Mouse (Mus musculus): ENCODE results near the gene Dtx3. TPM values are rescaled to one million over a fixed set of nuclear protein-coding genes. Genes with fewer than 3 reads are reported as not detected.
"Not testable (repeated sequence)": the region's sequence is repeated elsewhere in the genome, so short reads cannot be mapped to it uniquely, and the experiment has no call there.

The Dtx3 gene
- polyA plus RNA-seq, 1 experiment from 2014 or later: 231 TPM

DNA sequence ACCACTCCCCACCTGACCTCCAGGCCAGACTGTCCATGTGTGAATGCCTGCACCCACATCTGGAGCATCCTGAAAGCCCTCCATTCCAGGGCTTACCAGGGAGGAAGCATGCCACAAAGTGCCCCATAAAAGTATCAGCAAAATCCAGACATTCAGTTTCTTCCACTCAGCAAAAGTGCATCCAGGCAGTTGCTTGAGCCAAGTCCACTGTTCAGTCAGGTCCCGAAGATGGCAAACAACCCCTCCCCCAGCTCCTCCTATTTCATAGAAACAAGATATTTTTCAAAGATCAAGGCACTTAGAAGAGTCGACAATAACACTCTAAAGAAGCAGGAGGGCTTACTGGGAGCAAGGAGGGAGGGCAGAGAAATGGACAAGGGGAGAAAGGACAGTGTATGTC, 3.0 kb upstream of the Dtx3 start:
- Histone ChIP-seq H3K9me3 (ENCODE audit: control insufficient read depth, low read length) (no peaks in the 10 kb centered on the region), H3K36me3 (ENCODE audit: control insufficient read depth, insufficient read depth, low read length) (peaks cover 23% of the 10 kb centered on the region), H3K4me3 (ENCODE audit: low read depth, low read length) (no peak overlapping the region), H3K27ac (ENCODE audit: low read depth, low read length) (no peak overlapping the region), H3K4me1 (ENCODE audit: control insufficient read depth, insufficient read depth, low read length) (peaks cover 16% of the 10 kb centered on the region), H3K4me2 (ENCODE audit: low read depth, low read length) (no peak overlapping the region), H3K27me3 (ENCODE audit: control insufficient read depth, insufficient read depth, low read length) (no peaks in the 10 kb centered on the region), H3K9ac (replicated peaks; ENCODE audit: low read depth, low read length) (no peak overlapping the region)
- WGBS: 70% methylated on average over 2 of the region's 2 CpGs
- no peak for ATAC-seq (ENCODE audit: low read depth)

DNA sequence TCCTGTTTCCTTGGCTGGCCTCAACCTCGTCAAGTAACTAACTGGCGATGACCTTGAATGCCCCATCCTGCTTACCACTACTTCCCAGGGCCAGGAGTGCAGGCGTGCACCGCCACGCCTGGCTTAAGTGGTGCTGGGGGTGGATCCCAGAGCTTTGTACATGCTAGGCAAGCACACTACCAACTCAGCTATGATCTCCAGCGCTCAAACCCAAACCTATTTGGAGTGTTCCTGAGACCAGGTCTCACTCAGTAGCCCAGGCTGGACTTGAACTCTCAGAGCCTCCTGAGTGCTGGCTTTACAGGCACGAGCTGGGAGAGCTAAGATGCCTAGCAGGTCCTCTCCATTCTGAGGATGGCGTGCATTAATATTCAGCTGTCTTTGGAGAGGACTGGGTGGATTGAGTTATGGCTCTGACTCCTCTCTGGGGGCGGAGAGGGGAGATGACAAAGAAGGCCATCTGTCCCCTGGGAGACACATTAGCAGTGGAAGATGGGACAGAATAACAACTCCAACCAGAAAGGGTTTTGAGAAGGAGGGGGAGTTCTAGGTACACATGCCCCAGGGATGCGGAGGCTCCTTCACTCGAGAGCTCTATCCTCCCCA, 2.1 kb upstream of the Dtx3 start:
- Histone ChIP-seq H3K4me1 (ENCODE audit: control insufficient read depth, insufficient read depth, low read length) (peaks cover 16% of the 10 kb centered on the region), H3K9ac (replicated peaks; ENCODE audit: low read depth, low read length) (no peak overlapping the region), H3K9me3 (ENCODE audit: control insufficient read depth, low read length) (no peaks in the 10 kb centered on the region), H3K4me3 (ENCODE audit: low read depth, low read length) (no peak overlapping the region), H3K36me3 (ENCODE audit: control insufficient read depth, insufficient read depth, low read length) (peaks cover 25% of the 10 kb centered on the region), H3K27me3 (ENCODE audit: control insufficient read depth, insufficient read depth, low read length) (no peaks in the 10 kb centered on the region), H3K4me2 (ENCODE audit: low read depth, low read length) (no peak overlapping the region), H3K27ac (ENCODE audit: low read depth, low read length) (no peak overlapping the region)
- WGBS: 72% methylated on average over 11 of the region's 11 CpGs
- ATAC-seq (ENCODE audit: low read depth): no peak

DNA sequence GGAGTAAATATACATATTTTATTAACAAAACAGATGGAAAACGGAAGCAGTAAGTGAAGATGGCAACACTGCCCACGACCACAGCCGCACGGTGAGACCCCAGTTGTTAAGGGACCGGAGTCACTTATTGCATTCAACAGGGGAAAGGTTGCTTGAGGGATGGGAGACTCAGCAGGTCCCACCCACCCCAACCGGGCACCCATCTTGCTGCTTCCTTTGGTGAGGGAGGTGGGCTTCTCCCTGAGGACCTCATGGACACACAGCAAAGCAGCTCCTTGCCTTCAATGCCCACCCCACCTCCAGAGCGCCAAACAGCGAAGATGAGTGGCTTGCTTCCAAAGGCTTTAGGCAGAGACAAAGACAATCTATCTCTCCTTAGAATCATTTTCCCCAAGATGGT, 1.6 kb upstream of the Dtx3 start:
- H3K4me3 ChIP-seq (ENCODE audit: low read depth, low read length): no peak overlapping the region
- no peaks in the 10 kb centered on the region for H3K27me3 ChIP-seq (ENCODE audit: control insufficient read depth, insufficient read depth, low read length)
- H3K9me3 ChIP-seq (ENCODE audit: control insufficient read depth, low read length): no peaks in the 10 kb centered on the region
- WGBS: 91% methylated on average over 8 of the region's 8 CpGs
- H3K27ac ChIP-seq (ENCODE audit: low read depth, low read length): no peak overlapping the region
- H3K9ac ChIP-seq (replicated peaks; ENCODE audit: low read depth, low read length): no peak overlapping the region
- H3K4me1 ChIP-seq (ENCODE audit: control insufficient read depth, insufficient read depth, low read length): peaks cover 16% of the 10 kb centered on the region
- ATAC-seq (ENCODE audit: low read depth): no peak
- H3K4me2 ChIP-seq (ENCODE audit: low read depth, low read length): no peak overlapping the region
- H3K36me3 ChIP-seq (ENCODE audit: control insufficient read depth, insufficient read depth, low read length): peaks cover 29% of the 10 kb centered on the region

DNA sequence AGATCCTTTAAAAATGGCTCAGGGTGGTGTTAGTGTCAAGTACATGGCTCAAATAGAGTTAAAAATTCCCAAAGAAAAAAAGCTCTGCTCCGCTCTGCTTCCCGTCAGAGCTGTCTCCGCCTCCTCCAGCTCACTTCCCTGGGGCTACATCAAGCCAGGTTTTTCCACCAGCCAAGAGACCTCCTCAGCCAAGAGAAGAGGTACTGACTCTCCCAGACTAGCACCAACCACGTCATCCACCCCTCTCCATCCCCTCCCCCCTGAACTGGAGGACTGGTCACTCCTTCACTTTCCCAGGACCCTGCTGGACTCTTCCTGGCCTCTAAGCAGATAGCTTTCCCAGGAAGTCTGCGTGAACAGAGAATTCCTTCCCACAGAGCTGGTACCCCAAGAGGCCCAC, 864 bp upstream of the Dtx3 start:
- 4% methylated on average over 5 of the region's 5 CpGs for WGBS
- Histone ChIP-seq H3K9me3 (ENCODE audit: control insufficient read depth, low read length) (no peaks in the 10 kb centered on the region), H3K36me3 (ENCODE audit: control insufficient read depth, insufficient read depth, low read length) (peaks cover 29% of the 10 kb centered on the region), H3K4me3 (ENCODE audit: low read depth, low read length) (peak overlapping the region; percentile 97), H3K9ac (replicated peaks; ENCODE audit: low read depth, low read length) (peak overlapping the region; percentile 95; the same call in 1 of the 2 replicates), H3K4me2 (ENCODE audit: low read depth, low read length) (peak overlapping the region; percentile 84), H3K27ac (ENCODE audit: low read depth, low read length) (peak overlapping the region; percentile 86), H3K27me3 (ENCODE audit: control insufficient read depth, insufficient read depth, low read length) (no peaks in the 10 kb centered on the region), H3K4me1 (ENCODE audit: control insufficient read depth, insufficient read depth, low read length) (peaks cover 16% of the 10 kb centered on the region)
- ATAC-seq (ENCODE audit: low read depth): peak; percentile 52; the same call in 1 of the 2 replicates

DNA sequence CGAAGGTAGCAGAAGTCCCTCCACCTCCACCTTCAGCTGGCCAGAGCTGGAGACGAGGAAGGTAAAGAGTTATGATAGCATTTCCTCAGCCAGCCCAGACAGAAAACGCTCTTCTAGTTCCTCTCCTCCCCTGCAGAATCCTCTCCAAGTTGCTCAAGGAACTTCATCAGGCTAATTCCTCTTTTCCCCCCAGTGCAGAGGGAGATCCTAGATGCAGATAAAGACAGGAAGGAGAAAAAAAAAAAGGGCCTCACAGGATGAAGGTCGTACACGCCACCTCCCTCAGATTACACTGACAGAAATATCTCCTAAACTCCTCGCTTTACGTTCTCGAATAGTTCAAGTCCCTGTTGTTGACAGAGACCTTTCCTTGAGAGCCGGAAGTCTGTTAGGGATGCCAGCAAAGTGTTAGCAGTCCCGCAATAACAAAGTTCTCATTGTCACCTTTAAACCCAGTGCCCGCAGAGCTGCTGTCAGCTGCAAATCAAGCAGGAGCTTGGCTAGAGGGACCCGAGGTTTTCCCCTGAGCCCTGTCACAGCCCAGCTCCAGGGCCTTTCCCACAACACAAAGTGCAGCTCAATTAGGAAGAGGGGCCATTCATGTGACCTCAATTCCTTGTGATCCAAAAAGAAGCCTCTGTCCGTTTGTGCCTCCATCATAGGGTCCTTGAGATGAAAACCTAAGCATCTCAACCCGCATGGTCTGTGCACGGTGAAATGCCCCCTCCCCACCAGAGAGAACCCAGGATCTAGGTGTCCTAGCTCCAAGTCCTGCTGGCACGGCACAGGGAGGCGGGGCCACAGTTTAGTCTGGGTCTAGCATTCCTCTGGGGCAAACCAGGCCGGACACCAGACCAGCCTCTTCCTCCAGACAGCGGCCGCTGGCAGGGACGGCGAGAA, 850 bp downstream of the Dtx3 start:
- peaks cover 27% of the 10 kb centered on the region for H3K4me1 ChIP-seq (ENCODE audit: control insufficient read depth, insufficient read depth, low read length)
- peaks cover 23% of the 10 kb centered on the region for H3K36me3 ChIP-seq (ENCODE audit: control insufficient read depth, insufficient read depth, low read length)
- peak; percentile 39; the same call in 1 of the 2 replicates for ATAC-seq (ENCODE audit: low read depth)
- H3K4me3 ChIP-seq (ENCODE audit: low read depth, low read length): peak overlapping the region; percentile 97
- 18% methylated on average over 22 of the region's 22 CpGs for WGBS
- peak overlapping the region; percentile 84 for H3K4me2 ChIP-seq (ENCODE audit: low read depth, low read length)
- peak overlapping the region; percentile 86 for H3K27ac ChIP-seq (ENCODE audit: low read depth, low read length)
- H3K27me3 ChIP-seq (ENCODE audit: control insufficient read depth, insufficient read depth, low read length): no peaks in the 10 kb centered on the region
- peak overlapping the region; percentile 95 for H3K9ac ChIP-seq (replicated peaks; ENCODE audit: low read depth, low read length)
- H3K9me3 ChIP-seq (ENCODE audit: control insufficient read depth, low read length): no peaks in the 10 kb centered on the region

DNA sequence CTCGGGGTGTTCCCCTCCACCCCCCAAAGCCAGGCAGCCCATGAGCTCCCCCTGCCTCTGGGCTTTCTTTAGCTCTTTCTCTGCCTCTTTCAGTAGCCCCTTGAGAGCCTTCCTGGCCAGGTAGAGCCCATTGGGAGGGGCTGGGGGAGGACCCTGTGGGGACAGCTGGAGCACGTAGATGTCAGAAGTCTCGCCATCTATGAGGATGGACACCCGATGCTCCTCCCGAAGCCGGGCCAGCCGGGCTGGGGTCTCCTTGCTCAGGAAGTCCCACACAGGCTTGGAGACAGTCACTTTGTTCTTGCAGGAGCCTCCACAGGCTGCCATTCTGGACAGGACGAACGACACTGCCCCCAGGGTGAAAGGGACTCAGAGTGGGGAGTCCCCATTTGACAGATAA, 2.5 kb downstream of the Dtx3 start:
- H3K4me1 ChIP-seq (ENCODE audit: control insufficient read depth, insufficient read depth, low read length): peaks cover 35% of the 10 kb centered on the region
- WGBS: 79% methylated on average over 9 of the region's 9 CpGs
- H3K27me3 ChIP-seq (ENCODE audit: control insufficient read depth, insufficient read depth, low read length): no peaks in the 10 kb centered on the region
- H3K36me3 ChIP-seq (ENCODE audit: control insufficient read depth, insufficient read depth, low read length): peaks cover 11% of the 10 kb centered on the region; the same call in 1 of the 2 replicates
- no peak for ATAC-seq (ENCODE audit: low read depth)
- H3K9me3 ChIP-seq (ENCODE audit: control insufficient read depth, low read length): no peaks in the 10 kb centered on the region
- H3K4me3 ChIP-seq (ENCODE audit: low read depth, low read length): no peak overlapping the region
- H3K27ac ChIP-seq (ENCODE audit: low read depth, low read length): no peak overlapping the region
- no peak overlapping the region for H3K4me2 ChIP-seq (ENCODE audit: low read depth, low read length)
- no peak overlapping the region for H3K9ac ChIP-seq (replicated peaks; ENCODE audit: low read depth, low read length)

DNA sequence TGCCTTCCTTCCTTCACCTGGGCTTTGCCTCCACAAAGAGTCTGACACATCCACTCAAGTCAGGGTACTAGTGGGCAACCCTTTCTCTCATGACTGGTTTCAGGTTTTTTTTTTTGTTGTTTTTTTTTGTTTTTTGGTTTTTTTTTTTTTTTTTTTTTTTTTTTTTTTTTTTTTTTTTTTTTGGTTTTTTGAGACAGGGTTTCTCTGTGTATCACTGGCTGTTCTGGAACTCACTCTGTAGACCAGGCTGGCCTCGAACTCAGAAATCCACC, 3.5 kb downstream of the Dtx3 start:
- H3K36me3 ChIP-seq (ENCODE audit: control insufficient read depth, insufficient read depth, low read length): peaks cover 11% of the 10 kb centered on the region; the same call in 1 of the 2 replicates
- peaks cover 39% of the 10 kb centered on the region for H3K4me1 ChIP-seq (ENCODE audit: control insufficient read depth, insufficient read depth, low read length)
- H3K9ac ChIP-seq (replicated peaks; ENCODE audit: low read depth, low read length); H3K27ac ChIP-seq (ENCODE audit: low read depth, low read length); H3K4me2 ChIP-seq (ENCODE audit: low read depth, low read length); H3K9me3 ChIP-seq (ENCODE audit: control insufficient read depth, low read length); H3K27me3 ChIP-seq (ENCODE audit: control insufficient read depth, insufficient read depth, low read length); ATAC-seq (ENCODE audit: low read depth); H3K4me3 ChIP-seq (ENCODE audit: low read depth, low read length): not testable (repeated sequence)
- 84% methylated on average over 1 of the region's 1 CpGs for WGBS

DNA sequence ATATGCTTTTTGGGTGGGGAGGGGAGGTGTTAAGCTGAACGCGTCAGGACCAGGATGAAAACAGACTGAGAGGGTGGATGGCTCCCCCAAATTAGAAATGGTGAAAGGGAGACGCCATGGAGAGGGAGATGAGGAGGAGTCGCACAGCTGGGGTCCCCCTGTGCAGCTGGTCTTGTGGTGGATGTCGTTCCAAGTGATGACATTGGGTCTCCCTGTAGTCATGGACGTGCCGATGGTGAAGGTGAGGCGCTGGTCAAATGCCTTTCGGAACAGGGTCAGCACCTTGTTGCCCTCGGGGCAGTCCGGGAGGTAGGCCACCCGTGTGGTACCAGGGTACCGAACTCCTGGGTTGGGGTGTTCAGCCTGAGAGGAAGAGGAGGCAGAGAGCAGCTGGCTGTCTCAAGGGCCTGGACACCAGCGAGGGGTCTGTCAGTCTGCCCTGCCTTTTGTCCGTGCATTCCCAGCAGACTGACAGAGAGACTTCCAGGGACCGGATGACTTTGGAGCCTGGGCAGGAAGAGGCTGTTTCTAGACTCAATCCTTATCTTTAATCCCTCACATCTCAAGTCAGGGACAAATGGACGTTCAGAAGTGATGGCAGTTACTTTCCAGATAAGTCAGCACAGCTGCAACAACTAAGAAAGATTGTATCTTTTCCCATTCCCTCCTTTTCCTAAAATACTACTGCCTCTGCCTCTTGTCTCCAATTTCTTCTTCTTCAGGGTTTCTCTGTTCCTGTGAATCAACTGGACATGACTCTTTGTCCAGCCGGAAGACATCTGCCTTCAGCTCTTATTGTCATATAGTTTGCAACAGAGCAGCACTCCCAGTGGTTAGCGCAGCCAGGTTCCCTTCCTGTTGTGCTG, 4.1 kb downstream of the Dtx3 start:
- H3K9ac ChIP-seq (replicated peaks; ENCODE audit: low read depth, low read length): no peak overlapping the region
- no peak overlapping the region for H3K4me2 ChIP-seq (ENCODE audit: low read depth, low read length)
- H3K9me3 ChIP-seq (ENCODE audit: control insufficient read depth, low read length): no peaks in the 10 kb centered on the region
- peaks cover 37% of the 10 kb centered on the region for H3K4me1 ChIP-seq (ENCODE audit: control insufficient read depth, insufficient read depth, low read length)
- H3K4me3 ChIP-seq (ENCODE audit: low read depth, low read length): no peak overlapping the region
- H3K36me3 ChIP-seq (ENCODE audit: control insufficient read depth, insufficient read depth, low read length): peaks cover 11% of the 10 kb centered on the region; the same call in 1 of the 2 replicates
- ATAC-seq (ENCODE audit: low read depth): no peak
- 84% methylated on average over 19 of the region's 19 CpGs for WGBS
- H3K27ac ChIP-seq (ENCODE audit: low read depth, low read length): no peak overlapping the region
- no peaks in the 10 kb centered on the region for H3K27me3 ChIP-seq (ENCODE audit: control insufficient read depth, insufficient read depth, low read length)
